Mouse (Mus musculus) heart, postnatal 4 days (tissue): ENCODE results near the gene St6galnac3. TPM values are rescaled to one million over a fixed set of nuclear protein-coding genes. Genes with fewer than 3 reads are reported as not detected.

Source experiments
- DNase-seq: peaks from one replicate; pipeline ENCODE4 v3.0.0; 2021
- total RNA-seq, 2 experiments: library from RNA; stranded (reverse); gene quantifications; 2 replicates each; pipeline ENCODE4 v1.2.3; 2021

Gene St6galnac3
- total RNA-seq, 2 experiments from 2014 or later = 12.9 to 17.8 TPM

GRCm38 (mm10) chr3:153582065-153582464, 142.9 kb downstream of the St6galnac3 start:
- DNase-seq = no peak

- no peak for DNase-seq
Observed at GRCm38 (mm10) chr3:153580625-153581024, 144.3 kb downstream of the St6galnac3 start.

- no peak for DNase-seq
Observed at GRCm38 (mm10) chr3:153580136-153580535, 144.8 kb downstream of the St6galnac3 start.

- DNase-seq = no peak
Observed at GRCm38 (mm10) chr3:153577286-153577685, 147.7 kb downstream of the St6galnac3 start.

GRCm38 (mm10) chr3:153571152-153571551, 153.8 kb downstream of the St6galnac3 start:
- DNase-seq = no peak

- DNase-seq = no peak
Observed at GRCm38 (mm10) chr3:153568815-153569214, 156.2 kb downstream of the St6galnac3 start.

GRCm38 (mm10) chr3:153567913-153568312, 157.1 kb downstream of the St6galnac3 start:
- no peak for DNase-seq

- DNase-seq = peak; percentile 15
Observed at GRCm38 (mm10) chr3:153567512-153567911, 157.5 kb downstream of the St6galnac3 start.

GRCm38 (mm10) chr3:153566100-153566499, 158.9 kb downstream of the St6galnac3 start:
- DNase-seq = no peak

- DNase-seq = no peak
Observed at GRCm38 (mm10) chr3:153560897-153561296, 164.1 kb downstream of the St6galnac3 start.

GRCm38 (mm10) chr3:153559586-153559985, 165.4 kb downstream of the St6galnac3 start:
- no peak for DNase-seq

- peak; percentile 24 for DNase-seq
Observed at GRCm38 (mm10) chr3:153556621-153557020, 168.4 kb downstream of the St6galnac3 start.

GRCm38 (mm10) chr3:153553712-153554111, 171.3 kb downstream of the St6galnac3 start:
- no peak for DNase-seq

GRCm38 (mm10) chr3:153553226-153553625, 171.7 kb downstream of the St6galnac3 start:
- DNase-seq = no peak

GRCm38 (mm10) chr3:153546936-153547683, 177.9 kb downstream of the St6galnac3 start:
- DNase-seq = no peak

GRCm38 (mm10) chr3:153539851-153540250, 185.1 kb downstream of the St6galnac3 start:
- DNase-seq = no peak

- DNase-seq = no peak
Observed at GRCm38 (mm10) chr3:153538396-153538795, 186.6 kb downstream of the St6galnac3 start.

GRCm38 (mm10) chr3:153537435-153537834, 187.5 kb downstream of the St6galnac3 start:
- no peak for DNase-seq

- DNase-seq = no peak
Observed at GRCm38 (mm10) chr3:153536260-153536659, 188.7 kb downstream of the St6galnac3 start.

- DNase-seq = no peak
Observed at GRCm38 (mm10) chr3:153529174-153529573, 195.8 kb downstream of the St6galnac3 start.

GRCm38 (mm10) chr3:153525151-153525768, 199.7 kb downstream of the St6galnac3 start:
- no peak for DNase-seq

- no peak for DNase-seq
Observed at GRCm38 (mm10) chr3:153516848-153517247, 208.1 kb downstream of the St6galnac3 start.

GRCm38 (mm10) chr3:153513501-153514060, 211.4 kb downstream of the St6galnac3 start:
- DNase-seq = no peak

- DNase-seq = no peak
Observed at GRCm38 (mm10) chr3:153512545-153512944, 212.4 kb downstream of the St6galnac3 start.
